In genomic region chr4:55006024-55006423, GRCm38 (mm10) we compare ENCODE assay signal across 9 mouse cellular contexts.
DNase-seq lines count a peak whose midpoint lies in the region; ATAC-seq lines count a peak whose summit lies in the region.
"Had no signal": no experiment of that assay in that cellular context is flagged by ENCODE, and none has a peak within 500 bp of the region (broad histone marks: within the 10 kb centered on the region; RNA-seq: fewer than 3 reads in every experiment).

No protein-coding gene starts in this region.

- H3K4me3 ChIP-seq in embryonic facial prominence, embryonic 13.5 days = no peak overlapping the region
- H3K4me3 ChIP-seq in hindbrain, embryonic 12.5 days = no peak overlapping the region
- H3K4me3 ChIP-seq in midbrain, embryonic 16.5 days (ENCODE audit: low read depth, low read length) = no peak overlapping the region

- H3K27ac ChIP-seq in embryonic facial prominence, embryonic 13.5 days = peak overlapping the region; percentile 88
- H3K27ac ChIP-seq in hindbrain, embryonic 12.5 days = peak overlapping the region; percentile 87
- H3K27ac ChIP-seq in midbrain, embryonic 16.5 days (ENCODE audit: low read length) = peak overlapping the region; percentile 89
- H3K27ac ChIP-seq: liver, embryonic 14.5 days had no signal

- no peak for ATAC-seq in embryonic facial prominence, embryonic 13.5 days (ENCODE audit: insufficient number of reproducible peaks, insufficient read depth, low FRiP score, low TSS enrichment, low read depth)
- ATAC-seq in hindbrain, embryonic 12.5 days (ENCODE audit: low FRiP score) = no peak
- ATAC-seq in midbrain, embryonic 16.5 days = peak; percentile 4; the same call in 1 of the 2 replicates

- no peaks in the 10 kb centered on the region for H3K9me3 ChIP-seq in embryonic facial prominence, embryonic 13.5 days
- no peaks in the 10 kb centered on the region for H3K9me3 ChIP-seq in hindbrain, embryonic 12.5 days (replicated peaks)
- no peaks in the 10 kb centered on the region for H3K9me3 ChIP-seq in midbrain, embryonic 16.5 days (replicated peaks; ENCODE audit: control insufficient read depth, low read length, poor library complexity, severe bottlenecking)

- H3K27me3 ChIP-seq in embryonic facial prominence, embryonic 13.5 days = no peaks in the 10 kb centered on the region
- H3K27me3 ChIP-seq in hindbrain, embryonic 12.5 days = no peaks in the 10 kb centered on the region
- no peaks in the 10 kb centered on the region for H3K27me3 ChIP-seq in midbrain, embryonic 16.5 days (ENCODE audit: control insufficient read depth, insufficient read depth, low read depth, low read length)

- peak; percentile 35 for DNase-seq in kidney, adult 9 months
- no peak for DNase-seq in kidney, adult 11 months
- DNase-seq in adrenal gland, postnatal 14 days = no peak
- DNase-seq in urinary bladder, postnatal 10 days (ENCODE audit: low spot score) = no peak
- no peak for DNase-seq in adrenal gland, adult 18-20 months (ENCODE audit: low spot score in 2 of 2)

- H3K4me2 ChIP-seq in embryonic facial prominence, embryonic 13.5 days = 0 out of 2 replicates have a peak overlapping the region, but pooled peaks have one; percentile 44
- no peak overlapping the region for H3K4me2 ChIP-seq in hindbrain, embryonic 12.5 days (replicated peaks)
- H3K4me2 ChIP-seq in midbrain, embryonic 16.5 days (ENCODE audit: low read length) = peak overlapping the region; percentile 37; the same call in 1 of the 2 replicates

- H3K4me1 ChIP-seq in embryonic facial prominence, embryonic 13.5 days = peaks cover 27% of the 10 kb centered on the region
- H3K4me1 ChIP-seq in hindbrain, embryonic 12.5 days = peaks cover 35% of the 10 kb centered on the region
- H3K4me1 ChIP-seq in midbrain, embryonic 16.5 days (ENCODE audit: control insufficient read depth, insufficient read depth, low read length) = peaks cover 26% of the 10 kb centered on the region

- H3K9ac ChIP-seq in embryonic facial prominence, embryonic 13.5 days = no peak overlapping the region
- H3K9ac ChIP-seq in hindbrain, embryonic 12.5 days = no peak overlapping the region
- no peak overlapping the region for H3K9ac ChIP-seq in midbrain, embryonic 16.5 days (ENCODE audit: low read depth, low read length)
- H3K9ac ChIP-seq: liver, embryonic 14.5 days had no signal

- WGBS in embryonic facial prominence, embryonic 13.5 days = 71% methylated on average over 1 of the region's 1 CpGs
- 43% methylated on average over 1 of the region's 1 CpGs for WGBS in hindbrain, embryonic 12.5 days
- WGBS in midbrain, embryonic 16.5 days = 29% methylated on average over 1 of the region's 1 CpGs

- peaks cover 52% of the 10 kb centered on the region for H3K36me3 ChIP-seq in embryonic facial prominence, embryonic 13.5 days
- peaks cover 43% of the 10 kb centered on the region for H3K36me3 ChIP-seq in hindbrain, embryonic 12.5 days
- peaks cover 28% of the 10 kb centered on the region for H3K36me3 ChIP-seq in midbrain, embryonic 16.5 days (ENCODE audit: control insufficient read depth, insufficient read depth, low read length)
